Comparison of ENCODE assay signal across 10 mouse cellular contexts in genomic region chr17:84111787-84112370, GRCm38 (mm10).
DNase-seq lines count a peak whose midpoint lies in the region; ATAC-seq and TF ChIP-seq lines count a peak whose summit lies in the region.
"Had no signal": no experiment of that assay in that cellular context is flagged by ENCODE, and none has a peak within 500 bp of the region (broad histone marks: within the 10 kb centered on the region; RNA-seq: fewer than 3 reads in every experiment).

No protein-coding gene starts in this region.

- no peak overlapping the region for H3K4me2 ChIP-seq in hindbrain, embryonic 13.5 days
- H3K4me2 ChIP-seq in hindbrain, postnatal 0 days (ENCODE audit: low read depth, low read length): no peak overlapping the region
- no peak overlapping the region for H3K4me2 ChIP-seq in neural tube, embryonic 13.5 days
- H3K4me2 ChIP-seq in limb, embryonic 13.5 days (replicated peaks): peak overlapping the region; percentile 14; the same call in 1 of the 2 replicates

- no peaks in the 10 kb centered on the region for H3K36me3 ChIP-seq in hindbrain, embryonic 13.5 days
- no peaks in the 10 kb centered on the region for H3K36me3 ChIP-seq in hindbrain, postnatal 0 days (ENCODE audit: insufficient read depth, low read length)
- H3K36me3 ChIP-seq in neural tube, embryonic 13.5 days: no peaks in the 10 kb centered on the region
- no peaks in the 10 kb centered on the region for H3K36me3 ChIP-seq in limb, embryonic 13.5 days

- ATAC-seq in hindbrain, embryonic 13.5 days (ENCODE audit: low FRiP score): no peak
- ATAC-seq in hindbrain, postnatal 0 days: no peak
- ATAC-seq in neural tube, embryonic 13.5 days (ENCODE audit: low read depth): no peak
- peak; percentile 5; the same call in 1 of the 2 replicates for ATAC-seq in limb, embryonic 13.5 days (ENCODE audit: low FRiP score, low read depth)

- H3K9me3 ChIP-seq in hindbrain, embryonic 13.5 days: no peaks in the 10 kb centered on the region
- no peaks in the 10 kb centered on the region for H3K9me3 ChIP-seq in hindbrain, postnatal 0 days (ENCODE audit: low read length)
- H3K9me3 ChIP-seq in neural tube, embryonic 13.5 days: no peaks in the 10 kb centered on the region
- H3K9me3 ChIP-seq in limb, embryonic 13.5 days: no peaks in the 10 kb centered on the region

- 0 out of 2 replicates have a peak, but pooled peaks cover 3% of the 10 kb centered on the region for H3K27me3 ChIP-seq in hindbrain, embryonic 13.5 days
- H3K27me3 ChIP-seq in hindbrain, postnatal 0 days (ENCODE audit: insufficient read depth, low read length): no peaks in the 10 kb centered on the region
- H3K27me3 ChIP-seq in neural tube, embryonic 13.5 days: no peaks in the 10 kb centered on the region
- no peaks in the 10 kb centered on the region for H3K27me3 ChIP-seq in limb, embryonic 13.5 days

- no peak for DNase-seq in hindbrain, postnatal 0 days (ENCODE audit: low spot score)
- no peak for DNase-seq in neural tube, embryonic 10.5 days (ENCODE audit: extremely low spot score, low spot score)
- DNase-seq in right cerebral cortex, postnatal 36 days (ENCODE audit: low spot score in 2 of 2): no peak
- no peak for DNase-seq in layer of hippocampus, postnatal 14 days (ENCODE audit: low spot score in 2 of 2)
- DNase-seq: cerebellum, adult 11-12 months; thymus, adult 2 months had no signal

- TF ChIP-seq CTCF in hindbrain, postnatal 0 days (IDR thresholded peaks at IDR 0.05; ENCODE audit: low read depth): no peak

- H3K4me1 ChIP-seq in hindbrain, embryonic 13.5 days (replicated peaks): peaks cover 11% of the 10 kb centered on the region
- no peaks in the 10 kb centered on the region for H3K4me1 ChIP-seq in hindbrain, postnatal 0 days (ENCODE audit: insufficient read depth, low read length)
- H3K4me1 ChIP-seq in neural tube, embryonic 13.5 days (replicated peaks): peaks cover 17% of the 10 kb centered on the region
- peaks cover 52% of the 10 kb centered on the region for H3K4me1 ChIP-seq in limb, embryonic 13.5 days

- H3K9ac ChIP-seq in hindbrain, embryonic 13.5 days: no peak overlapping the region; the same call in 1 of the 2 replicates
- H3K9ac ChIP-seq in hindbrain, postnatal 0 days (replicated peaks; ENCODE audit: low read length): no peak overlapping the region
- no peak overlapping the region for H3K9ac ChIP-seq in neural tube, embryonic 13.5 days
- peak overlapping the region; percentile 45; the same call in 1 of the 2 replicates for H3K9ac ChIP-seq in limb, embryonic 13.5 days

- H3K4me3 ChIP-seq in hindbrain, embryonic 13.5 days: no peak overlapping the region
- no peak overlapping the region for H3K4me3 ChIP-seq in hindbrain, postnatal 0 days (ENCODE audit: low read length)
- no peak overlapping the region for H3K4me3 ChIP-seq in neural tube, embryonic 13.5 days
- no peak overlapping the region for H3K4me3 ChIP-seq in limb, embryonic 13.5 days
- H3K4me3 ChIP-seq: erythroblast, embryonic 14.5 days had no signal

- peak overlapping the region; percentile 62 for H3K27ac ChIP-seq in hindbrain, embryonic 13.5 days
- no peak overlapping the region for H3K27ac ChIP-seq in hindbrain, postnatal 0 days
- peak overlapping the region; percentile 38; the same call in 1 of the 2 replicates for H3K27ac ChIP-seq in neural tube, embryonic 13.5 days (replicated peaks)
- peak overlapping the region; percentile 69 for H3K27ac ChIP-seq in limb, embryonic 13.5 days

- 79% methylated on average over 10 of the region's 10 CpGs for WGBS in hindbrain, embryonic 13.5 days
- 79% methylated on average over 10 of the region's 10 CpGs for WGBS in hindbrain, postnatal 0 days
- 74% methylated on average over 10 of the region's 10 CpGs for WGBS in neural tube, embryonic 13.5 days
- 64% methylated on average over 10 of the region's 10 CpGs for WGBS in limb, embryonic 13.5 days
